Mouse (Mus musculus) lung, postnatal 0 days (tissue): ENCODE results near the gene Cd84. TPM values are rescaled to one million over a fixed set of nuclear protein-coding genes. Genes with fewer than 3 reads are reported as not detected.
"Not testable (repeated sequence)": the region's sequence is repeated elsewhere in the genome, so short reads cannot be mapped to it uniquely, and the experiment has no call there.

Experiments
- ATAC-seq: fragments of 200-750 bp; cut with Nextera tagmentation; 2 replicates; pipeline ENCODE4 v1.8.0; 2017; ENCODE audit warnings: moderate library complexity
- DNase-seq: peaks from one replicate; pipeline ENCODE4 v3.0.0-alpha.2; 2016; ENCODE audit warnings: low spot score
- H3K27ac ChIP-seq: fragments of 300-500 bp; sonication (generic); 2 replicates; pipeline ENCODE4 v1.5.1; 2014; ENCODE audit warnings: antibody characterized with exemption, mild to moderate bottlenecking, low read length, mixed read lengths
- H3K27me3 ChIP-seq: fragments of 300-500 bp; sonication (generic); replicated peaks from 2 replicates; pipeline ENCODE4 v1.6.1; 2014; ENCODE audit warnings: low read length, mixed read lengths; ENCODE audit not compliant: insufficient read depth
- H3K36me3 ChIP-seq: fragments of 300-500 bp; sonication (generic); 2 replicates; pipeline ENCODE4 v1.6.1; 2014; ENCODE audit warnings: low read length, mixed read lengths; ENCODE audit not compliant: insufficient read depth
- H3K4me1 ChIP-seq: fragments of 300-500 bp; sonication (generic); 2 replicates; pipeline ENCODE4 v1.6.1; 2014; ENCODE audit warnings: antibody characterized with exemption, low read depth, low read length, mixed read lengths; ENCODE audit not compliant: insufficient read depth
- H3K4me2 ChIP-seq: fragments of 300-500 bp; sonication (generic); replicated peaks from 2 replicates; pipeline ENCODE4 v1.6.1; 2014; ENCODE audit warnings: low read depth, mild to moderate bottlenecking, low read length, moderate library complexity, mixed read lengths
- H3K4me3 ChIP-seq: fragments of 300-500 bp; sonication (generic); 2 replicates; pipeline ENCODE4 v1.5.1; 2014; ENCODE audit warnings: low read depth, low read length
- H3K9ac ChIP-seq: fragments of 300-500 bp; sonication (generic); replicated peaks from 2 replicates; pipeline ENCODE4 v1.6.1; 2014; ENCODE audit warnings: low read depth, mild to moderate bottlenecking
- H3K9me3 ChIP-seq: fragments of 300-500 bp; sonication (generic); 2 replicates; pipeline ENCODE4 v1.6.1; 2016; ENCODE audit warnings: low read length, mixed read lengths
- CTCF ChIP-seq: IDR thresholded peaks from 2 replicates; pipeline ENCODE4 v1.5.1; 2016; ENCODE audit warnings: antibody characterized with exemption, mild to moderate bottlenecking
- EP300 ChIP-seq: IDR thresholded peaks from 2 replicates; pipeline ENCODE4 v1.6.1; 2016; ENCODE audit warnings: antibody characterized with exemption, mild to moderate bottlenecking, control low read depth
- WGBS: fragments of 180-500 bp; shearing (Covaris S2); extraction: QIAGEN DNeasy Blood & Tissue Kit; methylation state at CpG from one replicate; pipeline ENCODE4 v1.1.7; 2014; 5-methylcytosine and 5-hydroxymethylcytosine counted together
- polyA plus RNA-seq: library from polyadenylated mRNA; unstranded; fragments of >200 nt; fragmentation: Nextera tagmentation; extraction: Ambion mirVana; gene quantifications from 2 replicates; pipeline ENCODE4 v1.2.1, GENCODE M21; 2015

Cd84 gene
- polyA plus RNA-seq, 1 experiment from 2014 or later: 8.3 TPM

DNA sequence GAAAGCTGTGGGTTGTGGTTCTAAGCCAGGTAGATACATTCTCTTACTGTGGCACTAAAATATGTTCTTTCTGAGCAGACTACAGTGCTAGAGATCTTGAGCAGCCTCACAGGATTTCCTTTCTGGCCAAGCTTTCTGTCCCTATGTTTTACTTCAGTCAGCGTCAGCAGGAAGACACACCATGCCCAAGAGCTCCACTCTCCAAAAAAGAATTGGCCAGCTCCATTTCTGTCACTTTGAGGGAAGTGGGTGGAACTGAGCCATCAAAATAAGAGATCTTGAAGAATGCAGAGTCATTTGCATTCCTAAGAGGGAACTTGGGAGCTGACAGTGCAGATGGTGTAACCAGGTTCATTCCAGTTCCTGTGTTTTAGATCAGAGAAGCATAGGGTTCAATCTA, 47.5 kb downstream of the Cd84 start:
- TF ChIP-seq EP300 (no peak), CTCF (no peak)

DNA sequence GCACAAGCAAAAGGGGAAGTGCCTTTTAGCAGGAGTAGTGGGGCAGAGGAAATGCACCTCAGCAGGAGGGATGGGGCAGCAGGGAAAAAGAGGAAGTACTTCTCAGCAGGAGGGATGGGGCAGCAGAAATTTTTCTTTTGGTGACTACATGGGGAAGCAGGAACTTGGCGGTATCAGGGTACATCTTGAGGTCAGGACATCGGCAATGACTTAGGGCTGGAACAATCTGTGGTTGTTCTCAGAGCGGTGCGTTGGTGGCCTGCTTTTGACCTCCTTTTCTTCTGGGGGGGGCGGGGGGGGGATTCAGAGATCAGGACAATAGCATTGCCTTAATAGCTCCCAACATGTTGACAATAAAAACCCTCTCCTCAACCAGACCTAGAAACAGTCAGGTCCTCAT, 55.9 kb downstream of the Cd84 start, which contains the start of gene Gm10521:
Gene Gm10521 (plus strand): TSS at position 301 of the 400 bp plus-strand sequence.
- not testable (repeated sequence) for H3K36me3 ChIP-seq, ATAC-seq, H3K9ac ChIP-seq, H3K4me2 ChIP-seq, H3K4me3 ChIP-seq, H3K27me3 ChIP-seq, H3K27ac ChIP-seq, H3K4me1 ChIP-seq, H3K9me3 ChIP-seq, DNase-seq
- WGBS: 79% methylated on average over 5 of the region's 5 CpGs

More for the DNA sequence above, 47.5 kb downstream of the Cd84 start:
- H3K36me3 ChIP-seq: no peaks in the 10 kb centered on the region
- ATAC-seq (no peak), DNase-seq (no peak)
- H3K27me3 ChIP-seq: no peaks in the 10 kb centered on the region
- no peak overlapping the region for H3K27ac ChIP-seq
- no peak overlapping the region for H3K9ac ChIP-seq
- H3K4me2 ChIP-seq: no peak overlapping the region
- no peaks in the 10 kb centered on the region for H3K9me3 ChIP-seq
- H3K4me1 ChIP-seq: no peaks in the 10 kb centered on the region
- no peak overlapping the region for H3K4me3 ChIP-seq
- WGBS: 79% methylated on average over 1 of the region's 1 CpGs

DNA sequence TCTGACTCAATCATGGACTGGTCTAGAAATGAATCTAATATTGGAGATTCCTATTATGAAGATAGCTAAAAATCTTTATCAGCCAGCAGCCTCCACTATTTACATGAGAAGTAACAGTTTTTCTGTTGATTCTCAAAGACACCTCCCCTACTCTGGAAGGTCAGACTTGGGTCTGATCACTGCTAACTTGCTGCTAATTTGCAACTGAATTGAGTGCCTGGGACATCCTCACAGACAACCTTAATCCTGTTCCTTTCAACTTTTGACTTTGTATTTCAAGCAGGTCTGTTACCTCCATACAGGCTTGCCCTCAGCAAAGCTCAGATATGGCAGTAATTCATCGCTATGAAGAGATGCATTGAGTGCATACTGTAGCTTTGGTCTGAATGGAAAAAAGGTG, 64.5 kb downstream of the Cd84 start:
- H3K4me2 ChIP-seq: no peak overlapping the region
- DNase-seq (no peak), ATAC-seq (no peak)
- H3K27ac ChIP-seq: no peak overlapping the region
- H3K4me1 ChIP-seq: no peaks in the 10 kb centered on the region
- H3K4me3 ChIP-seq: no peak overlapping the region
- 74% methylated on average over 1 of the region's 1 CpGs for WGBS
- no peak overlapping the region for H3K9ac ChIP-seq
- no peaks in the 10 kb centered on the region for H3K36me3 ChIP-seq
- H3K9me3 ChIP-seq: no peaks in the 10 kb centered on the region
- H3K27me3 ChIP-seq: no peaks in the 10 kb centered on the region
- TF ChIP-seq CTCF: no peak
- no peak for TF ChIP-seq EP300

DNA sequence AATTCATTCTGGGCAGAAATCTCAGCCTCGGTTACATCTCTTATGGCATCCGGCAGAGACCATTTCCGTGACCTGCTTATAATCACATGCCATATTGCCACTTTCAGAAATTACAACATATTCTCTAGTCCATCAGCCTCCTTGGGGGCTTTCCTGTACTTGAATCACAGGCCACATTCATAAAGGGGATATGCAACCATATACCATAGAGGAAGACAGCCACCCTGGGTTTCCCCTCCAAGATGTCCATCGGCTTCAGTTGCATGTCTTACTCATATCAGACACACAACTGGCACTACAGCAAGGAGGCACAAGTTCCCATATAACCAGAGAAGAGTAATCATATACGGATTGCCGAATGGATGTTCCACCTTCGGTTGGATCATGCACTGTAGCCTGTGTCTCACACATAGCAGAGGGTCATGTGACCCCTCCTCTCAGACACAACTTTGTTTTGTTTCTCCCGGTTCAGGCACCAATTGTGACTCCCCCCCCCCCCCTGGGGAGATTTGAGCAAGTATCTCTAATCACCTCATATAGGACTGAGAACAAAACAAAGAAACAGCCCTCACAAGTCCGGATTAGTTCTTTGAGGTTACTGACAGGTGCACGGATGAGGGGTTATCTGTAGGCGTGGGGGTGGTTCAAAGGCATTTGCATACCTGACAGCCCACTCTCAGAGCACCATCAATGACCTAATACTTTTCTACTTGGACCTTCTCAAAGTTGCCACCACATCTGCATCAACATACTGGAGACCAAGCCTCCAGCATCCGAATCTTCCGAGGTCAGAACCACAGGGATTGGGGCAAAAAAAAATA, 76.4 kb downstream of the Cd84 start:
- Histone ChIP-seq H3K4me2 (no peak overlapping the region), H3K9ac (no peak overlapping the region), H3K4me3 (no peak overlapping the region), H3K9me3 (no peaks in the 10 kb centered on the region), H3K4me1 (no peaks in the 10 kb centered on the region), H3K27ac (no peak overlapping the region), H3K36me3 (no peaks in the 10 kb centered on the region), H3K27me3 (no peaks in the 10 kb centered on the region)
- no peak for DNase-seq
- no peak for ATAC-seq
- TF ChIP-seq CTCF: no peak
- TF ChIP-seq EP300: no peak
- WGBS: 81% methylated on average over 13 of the region's 13 CpGs

DNA sequence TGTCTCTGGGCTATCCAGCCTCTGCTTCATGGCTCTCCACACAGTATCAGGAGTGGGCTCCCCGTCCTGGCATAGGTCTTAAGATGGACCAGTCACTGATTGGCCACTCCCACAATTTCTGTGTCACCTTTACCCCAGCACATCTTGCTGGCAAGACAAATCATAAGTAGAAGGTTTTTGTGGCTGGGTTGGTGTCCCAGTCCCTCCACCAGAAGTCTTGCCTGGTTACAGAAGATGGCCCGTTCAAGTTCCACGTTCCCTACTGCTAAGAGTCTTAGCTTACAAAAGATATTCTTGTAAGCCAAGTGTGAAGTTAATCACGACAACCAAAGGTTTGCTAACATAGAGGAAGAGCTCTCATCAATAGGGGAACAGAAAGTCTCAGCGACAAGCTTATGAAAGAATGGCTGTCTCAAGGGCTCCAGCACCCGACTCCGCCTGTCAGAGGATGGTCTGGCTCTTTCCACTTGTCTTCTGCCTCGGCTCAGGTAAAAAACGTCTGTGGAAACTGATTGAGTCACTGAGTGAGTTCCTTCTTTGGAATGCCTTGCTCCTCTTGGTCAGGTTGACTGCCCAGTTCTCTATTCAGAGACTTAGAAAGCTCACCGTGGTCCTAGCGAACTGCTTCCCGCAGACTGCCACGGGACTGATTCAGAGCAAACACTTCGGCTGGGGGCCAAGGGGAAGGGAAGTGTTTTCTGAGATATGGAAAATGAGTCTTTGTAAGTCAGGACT, 78.0 kb downstream of the Cd84 start, which contains the start of gene Slamf6:
Gene Slamf6 (plus strand): TSS at position 211 of the 735 bp plus-strand sequence.
- TF ChIP-seq CTCF (no peak), EP300 (no peak)
- H3K4me3 ChIP-seq: no peak within 1 kb of the TSS
- no peaks in the 10 kb centered on the region for H3K27me3 ChIP-seq
- no peak within 1 kb of the TSS for H3K27ac ChIP-seq
- no peak for ATAC-seq
- H3K4me2 ChIP-seq: no peak within 1 kb of the TSS; the same call in 1 of the 2 replicates
- H3K4me1 ChIP-seq: no peaks in the 10 kb centered on the region
- no peaks in the 10 kb centered on the region for H3K9me3 ChIP-seq
- H3K36me3 ChIP-seq: no peaks in the 10 kb centered on the region
- no peak within 1 kb of the TSS for H3K9ac ChIP-seq
- peak; percentile 25 for DNase-seq
- WGBS: 50% methylated on average over 14 of the region's 14 CpGs

DNA sequence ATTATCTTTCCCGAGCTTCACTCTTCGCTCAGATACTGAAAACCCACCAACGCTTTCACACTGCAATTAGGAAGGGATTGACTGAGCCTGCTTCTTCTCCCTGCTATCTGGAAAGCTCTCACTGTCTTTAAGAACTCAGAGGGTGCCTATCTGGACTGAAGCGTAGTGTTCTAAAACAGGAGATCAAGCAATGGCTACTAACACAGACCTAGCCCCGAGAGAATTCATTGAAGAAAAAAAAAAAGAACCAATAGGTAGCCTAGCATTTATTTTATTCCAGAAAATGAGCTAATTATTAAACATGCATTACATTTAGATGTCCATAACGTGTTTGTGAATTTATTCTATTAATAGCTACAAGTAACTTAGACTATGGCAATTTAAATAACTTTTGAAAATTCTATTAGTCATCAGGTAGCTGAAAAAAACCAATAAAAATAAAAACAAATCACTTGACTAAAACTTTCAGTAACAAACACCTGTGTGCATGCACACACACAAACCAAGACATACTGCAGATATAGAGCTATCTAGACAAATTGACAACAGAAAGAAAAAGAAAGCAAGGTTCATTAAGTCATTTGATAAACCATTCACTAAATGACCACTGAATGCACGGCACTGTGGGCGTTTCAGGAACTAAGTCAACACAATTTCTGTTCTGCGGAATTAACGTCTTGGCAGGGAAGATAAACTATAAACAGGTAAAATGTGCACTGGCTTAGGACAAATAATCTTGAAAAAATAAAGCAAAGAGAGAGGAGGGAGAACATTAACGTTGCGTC, 78.8 kb downstream of the Cd84 start:
- 65% methylated on average over 12 of the region's 12 CpGs for WGBS

More for the DNA sequence above, 78.8 kb downstream of the Cd84 start:
- Histone ChIP-seq H3K4me3 (no peak overlapping the region), H3K4me1 (no peaks in the 10 kb centered on the region), H3K4me2 (no peak overlapping the region), H3K9me3 (no peaks in the 10 kb centered on the region), H3K9ac (no peak overlapping the region), H3K36me3 (no peaks in the 10 kb centered on the region), H3K27me3 (no peaks in the 10 kb centered on the region), H3K27ac (no peak overlapping the region)
- no peak for ATAC-seq
- DNase-seq: no peak
- TF ChIP-seq CTCF: no peak
- TF ChIP-seq EP300: no peak
